Mouse (Mus musculus): ENCODE data around the gene Nkx2-2. TPM values are rescaled to one million over a fixed set of nuclear protein-coding genes. Genes with fewer than 3 reads are reported as not detected.

The Nkx2-2 gene
- polyA plus RNA-seq (2015; fragmentation: Nextera tagmentation; extraction: Ambion mirVana) = not detected in 2 replicates

- Histone ChIP-seq H3K4me2 (peak within 1 kb of the TSS; percentile 77), H3K4me1 (replicated peaks) (peaks cover 21% of the 10 kb centered on the region), H3K27me3 (peaks cover 95% of the 10 kb centered on the region), H3K9me3 (replicated peaks) (no peaks in the 10 kb centered on the region), H3K36me3 (no peaks in the 10 kb centered on the region), H3K4me3 (peak within 1 kb of the TSS; percentile 45), H3K27ac (no peak within 1 kb of the TSS), H3K9ac (no peak within 1 kb of the TSS)
- under 1% methylated on average over 54 of the region's 54 CpGs for WGBS
- ATAC-seq (replicated peaks; ENCODE audit: insufficient number of reproducible peaks, insufficient read depth, low FRiP score, low read depth) = no peak
Observed at GRCm38 (mm10) chr2:147193271-147194255, at the start of gene Nkx2-2. TSS of gene Nkx2-2 (minus strand) at chr2:147194243.

DNA sequence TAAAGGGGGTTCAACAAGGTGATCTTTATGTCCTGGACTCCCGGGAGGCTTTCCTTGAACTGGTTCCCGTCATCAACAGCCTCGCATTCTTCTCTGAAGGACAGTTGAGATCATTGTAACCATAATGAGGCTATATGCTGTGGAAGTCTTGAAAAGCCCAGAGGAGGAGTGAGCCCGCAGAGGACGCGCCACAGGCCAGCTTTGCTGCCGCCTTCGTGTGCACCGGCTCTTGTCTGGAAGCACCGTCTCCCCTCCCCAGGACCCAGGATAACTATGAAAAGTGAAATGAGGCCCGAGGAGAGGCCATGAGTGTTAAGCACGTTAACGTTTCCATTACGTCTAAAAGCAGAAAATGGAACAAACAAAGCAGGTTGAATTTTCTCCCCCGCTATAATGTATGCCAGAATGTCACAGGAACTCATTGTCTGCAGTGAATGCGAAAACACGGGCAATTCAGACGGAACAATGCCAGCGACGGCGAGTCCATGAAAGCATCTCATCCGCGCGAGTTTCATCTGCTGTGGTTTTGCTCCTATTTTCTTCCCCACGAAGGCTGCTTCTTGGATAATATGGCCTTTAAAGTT is 41.8 kb upstream of the Nkx2-2 start:
- no peaks in the 10 kb centered on the region for H3K4me1 ChIP-seq (replicated peaks)
- ATAC-seq (replicated peaks; ENCODE audit: insufficient number of reproducible peaks, insufficient read depth, low FRiP score, low read depth) = no peak
- no peak overlapping the region for H3K9ac ChIP-seq
- H3K9me3 ChIP-seq (replicated peaks) = no peaks in the 10 kb centered on the region
- WGBS = 85% methylated on average over 25 of the region's 25 CpGs
- H3K36me3 ChIP-seq = no peaks in the 10 kb centered on the region
- no peak overlapping the region for H3K27ac ChIP-seq
- no peak overlapping the region for H3K4me2 ChIP-seq
- H3K4me3 ChIP-seq = no peak overlapping the region
- H3K27me3 ChIP-seq = no peaks in the 10 kb centered on the region

DNA sequence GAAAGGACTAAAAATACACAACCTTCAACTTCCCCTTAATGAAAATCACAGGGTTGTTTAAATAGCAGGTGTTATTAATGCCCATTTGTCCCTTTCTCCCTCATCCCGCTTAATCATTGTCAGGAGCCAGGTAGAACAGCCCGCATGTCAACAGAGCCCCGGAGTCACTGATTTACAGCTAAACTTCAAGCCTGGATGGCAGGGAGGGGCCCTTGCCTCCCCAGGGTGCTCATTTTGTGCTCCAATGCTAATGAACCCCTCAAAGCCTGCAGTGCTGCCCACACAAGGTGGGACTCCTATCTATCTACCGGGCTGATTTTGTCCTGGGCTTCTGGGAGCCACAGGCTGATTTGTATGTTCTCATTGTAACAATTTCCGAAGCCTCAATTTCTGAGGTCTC is 37.1 kb upstream of the Nkx2-2 start:
- H3K27me3 ChIP-seq = no peaks in the 10 kb centered on the region
- H3K9ac ChIP-seq = no peak overlapping the region
- H3K27ac ChIP-seq = no peak overlapping the region
- H3K4me1 ChIP-seq (replicated peaks) = no peaks in the 10 kb centered on the region
- no peak overlapping the region for H3K4me3 ChIP-seq
- H3K4me2 ChIP-seq = no peak overlapping the region
- H3K9me3 ChIP-seq (replicated peaks) = no peaks in the 10 kb centered on the region
- no peak for ATAC-seq (replicated peaks; ENCODE audit: insufficient number of reproducible peaks, insufficient read depth, low FRiP score, low read depth)
- 60% methylated on average over 5 of the region's 5 CpGs for WGBS
- H3K36me3 ChIP-seq = no peaks in the 10 kb centered on the region

DNA sequence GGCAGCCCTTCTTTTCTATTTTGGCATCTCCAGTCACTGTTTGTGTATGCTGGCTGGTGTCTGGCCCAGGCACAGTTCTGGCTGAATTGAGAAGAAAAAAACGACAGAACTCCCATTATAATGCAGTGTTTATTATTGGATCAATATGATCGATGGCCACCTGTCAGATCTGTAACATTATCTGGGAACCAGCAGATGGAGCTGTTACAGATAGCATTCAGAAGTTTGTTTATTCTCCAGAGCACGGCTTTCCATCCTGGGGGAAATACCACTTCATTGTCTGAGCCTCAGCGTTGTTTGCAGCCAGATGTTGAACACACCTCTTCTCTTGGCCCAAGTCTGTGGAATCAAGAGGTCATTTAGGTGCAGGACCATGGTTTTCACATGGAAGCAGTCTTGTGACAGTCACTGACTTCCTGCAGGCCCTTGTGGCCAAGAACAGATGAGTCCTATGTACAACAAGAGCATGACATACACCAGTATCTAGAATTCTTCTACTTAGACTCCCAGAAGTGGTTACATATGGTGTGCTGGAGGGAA is 11.1 kb upstream of the Nkx2-2 start:
- peaks cover 14% of the 10 kb centered on the region for H3K27me3 ChIP-seq
- no peak for ATAC-seq (replicated peaks; ENCODE audit: insufficient number of reproducible peaks, insufficient read depth, low FRiP score, low read depth)
- H3K9me3 ChIP-seq (replicated peaks) = no peaks in the 10 kb centered on the region
- 0 out of 2 replicates have a peak, but pooled peaks cover 3% of the 10 kb centered on the region for H3K4me1 ChIP-seq (replicated peaks)
- H3K9ac ChIP-seq = no peak overlapping the region
- H3K36me3 ChIP-seq = no peaks in the 10 kb centered on the region
- 12% methylated on average over 4 of the region's 4 CpGs for whole genome bisulfite sequencing
- H3K4me3 ChIP-seq = no peak overlapping the region
- no peak overlapping the region for H3K27ac ChIP-seq
- H3K4me2 ChIP-seq = no peak overlapping the region

DNA sequence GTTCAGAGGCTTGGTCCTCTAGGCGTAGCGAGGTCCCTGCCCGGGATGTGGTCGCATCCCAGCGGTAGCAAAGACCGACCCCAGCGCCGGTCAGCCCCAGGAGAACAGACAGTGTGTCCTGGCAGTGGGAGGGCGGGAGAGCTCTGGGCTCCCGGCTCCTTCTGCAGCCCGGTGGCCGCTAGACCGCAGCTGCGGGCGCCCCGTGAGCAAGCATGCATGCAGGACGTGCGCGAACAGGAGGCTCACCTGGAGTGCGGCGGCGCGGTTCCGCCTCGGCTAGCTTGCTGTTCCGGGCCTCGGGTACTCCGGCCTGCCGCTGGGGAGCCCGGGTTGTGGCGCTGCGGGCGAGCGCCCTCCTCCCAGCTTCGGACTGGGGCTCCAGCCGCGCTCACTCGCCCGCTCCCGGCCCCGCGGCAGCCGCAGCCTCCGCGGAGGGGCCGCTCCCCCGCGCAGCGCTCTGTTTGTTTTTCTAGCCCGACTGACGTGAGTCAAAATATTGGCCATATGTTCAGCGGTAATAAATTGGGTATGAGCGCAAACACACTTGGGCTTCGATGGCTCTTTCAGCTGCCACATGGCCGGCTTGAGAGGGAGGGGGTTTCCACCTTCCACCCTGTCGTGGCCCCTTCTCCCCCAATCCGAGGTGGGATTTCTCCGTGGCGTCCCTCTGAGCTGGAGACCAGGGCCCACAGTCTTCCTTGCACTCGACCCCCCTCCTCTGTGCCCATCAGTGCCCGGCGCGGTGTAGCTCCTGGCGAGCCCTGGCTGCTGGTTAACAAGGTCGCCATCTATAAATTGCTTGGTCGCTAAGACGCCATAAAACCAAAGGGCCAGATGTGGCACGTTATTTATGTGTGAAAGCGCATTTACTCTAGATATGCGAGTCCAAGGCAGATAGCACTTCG is 920 bp upstream of the Nkx2-2 start:
- no peak for ATAC-seq (replicated peaks; ENCODE audit: insufficient number of reproducible peaks, insufficient read depth, low FRiP score, low read depth)
- Histone ChIP-seq H3K27me3 (peaks cover 92% of the 10 kb centered on the region), H3K9me3 (replicated peaks) (no peaks in the 10 kb centered on the region), H3K27ac (no peak overlapping the region), H3K9ac (no peak overlapping the region), H3K36me3 (no peaks in the 10 kb centered on the region), H3K4me3 (peak overlapping the region; percentile 45), H3K4me1 (replicated peaks) (peaks cover 21% of the 10 kb centered on the region), H3K4me2 (peak overlapping the region; percentile 77)
- under 1% methylated on average over 67 of the region's 71 CpGs for WGBS

- Histone ChIP-seq H3K9ac (no peak overlapping the region), H3K9me3 (replicated peaks) (no peaks in the 10 kb centered on the region), H3K4me3 (no peak overlapping the region), H3K27me3 (peaks cover 95% of the 10 kb centered on the region), H3K36me3 (no peaks in the 10 kb centered on the region), H3K4me2 (no peak overlapping the region), H3K27ac (no peak overlapping the region), H3K4me1 (replicated peaks) (peaks cover 21% of the 10 kb centered on the region)
- 5% methylated on average over 13 of the region's 13 CpGs for WGBS
- ATAC-seq (replicated peaks; ENCODE audit: insufficient number of reproducible peaks, insufficient read depth, low FRiP score, low read depth) = no peak
Observed at GRCm38 (mm10) chr2:147192731-147193130, 1.3 kb downstream of the Nkx2-2 start.

GRCm38 (mm10) chr2:147190316-147191021 is 3.6 kb downstream of the Nkx2-2 start:
- no peak overlapping the region for H3K9ac ChIP-seq
- no peak overlapping the region for H3K27ac ChIP-seq
- H3K36me3 ChIP-seq = no peaks in the 10 kb centered on the region
- 1% methylated on average over 27 of the region's 27 CpGs for whole genome bisulfite sequencing
- H3K9me3 ChIP-seq (replicated peaks) = no peaks in the 10 kb centered on the region
- H3K27me3 ChIP-seq = peaks cover 98% of the 10 kb centered on the region
- ATAC-seq (replicated peaks; ENCODE audit: insufficient number of reproducible peaks, insufficient read depth, low FRiP score, low read depth) = no peak
- H3K4me3 ChIP-seq = no peak overlapping the region
- peaks cover 31% of the 10 kb centered on the region for H3K4me1 ChIP-seq (replicated peaks)
- no peak overlapping the region for H3K4me2 ChIP-seq

- H3K27me3 ChIP-seq = peaks cover 95% of the 10 kb centered on the region
- no peak overlapping the region for H3K27ac ChIP-seq
- H3K9ac ChIP-seq = no peak overlapping the region
- no peaks in the 10 kb centered on the region for H3K36me3 ChIP-seq
- H3K4me2 ChIP-seq = no peak overlapping the region
- H3K9me3 ChIP-seq (replicated peaks) = no peaks in the 10 kb centered on the region
- ATAC-seq (replicated peaks; ENCODE audit: insufficient number of reproducible peaks, insufficient read depth, low FRiP score, low read depth) = no peak
- WGBS = 3% methylated on average over 28 of the region's 28 CpGs
- peaks cover 30% of the 10 kb centered on the region for H3K4me1 ChIP-seq (replicated peaks)
- no peak overlapping the region for H3K4me3 ChIP-seq
Observed at GRCm38 (mm10) chr2:147189546-147190315, 4.3 kb downstream of the Nkx2-2 start.

- Histone ChIP-seq H3K27ac (no peak overlapping the region), H3K4me3 (no peak overlapping the region), H3K9ac (no peak overlapping the region), H3K9me3 (replicated peaks) (no peaks in the 10 kb centered on the region), H3K4me2 (no peak overlapping the region), H3K4me1 (replicated peaks) (peaks cover 30% of the 10 kb centered on the region), H3K36me3 (no peaks in the 10 kb centered on the region), H3K27me3 (peaks cover 95% of the 10 kb centered on the region)
- ATAC-seq (replicated peaks; ENCODE audit: insufficient number of reproducible peaks, insufficient read depth, low FRiP score, low read depth) = no peak
- WGBS = 11% methylated on average over 11 of the region's 11 CpGs
Observed at GRCm38 (mm10) chr2:147188871-147189545, 5.0 kb downstream of the Nkx2-2 start.

All from heart, embryonic 15.5 days (tissue).